Mouse (Mus musculus) embryonic facial prominence, embryonic 13.5 days (tissue): ENCODE measurements around the gene Ppdpf. TPM values are rescaled to one million over a fixed set of nuclear protein-coding genes. Genes with fewer than 3 reads are reported as not detected.

Source experiments
- polyA plus RNA-seq: library from polyadenylated mRNA; unstranded; fragments of >200 nt; fragmentation: Nextera tagmentation; extraction: Ambion mirVana; gene quantifications from 2 replicates; pipeline ENCODE4 v1.2.1, GENCODE M21; 2015

The Ppdpf gene
- polyA plus RNA-seq, 1 experiment from 2014 or later = 423 TPM

Other genes with a start within 250 kb of the Ppdpf start
- 6.9 and 7.3 TPM in 2 replicates for gene Nkain4, start 232.5 kb upstream of the Ppdpf start, polyA plus RNA-seq
- 128 and 132 TPM in 2 replicates for gene Arfgap1, start 220.0 kb upstream of the Ppdpf start, polyA plus RNA-seq
- 0.84 and 0.93 TPM in 2 replicates for gene Col20a1, start 200.7 kb upstream of the Ppdpf start, polyA plus RNA-seq
- 0.73 and 1.8 TPM in 2 replicates for gene Chrna4, start 143.7 kb upstream of the Ppdpf start, polyA plus RNA-seq
- 0.59 and 0.63 TPM in 2 replicates for gene Kcnq2, start 51.9 kb upstream of the Ppdpf start, polyA plus RNA-seq
- 0.20 TPM in 1 of 2 replicates, not detected in the other for gene Eef1a2, start 30.2 kb upstream of the Ppdpf start, polyA plus RNA-seq
- 0.07 TPM in 1 of 2 replicates, not detected in the other for gene Ptk6, start 15.5 kb downstream of the Ppdpf start, polyA plus RNA-seq
- 0.14 TPM in 1 of 2 replicates, not detected in the other for gene Srms, start 25.9 kb downstream of the Ppdpf start, polyA plus RNA-seq
- not detected in 2 replicates for gene Fndc11, start 32.8 kb downstream of the Ppdpf start, polyA plus RNA-seq
- gene Helz2, start 54.8 kb downstream of the Ppdpf start, polyA plus RNA-seq = 0.51 and 0.78 TPM in 2 replicates
- 15.9 and 16.9 TPM in 2 replicates for gene Gmeb2, start 100.8 kb downstream of the Ppdpf start, polyA plus RNA-seq
- 14.9 and 17.1 TPM in 2 replicates for gene Stmn3, start 127.3 kb downstream of the Ppdpf start, polyA plus RNA-seq
- 42.7 and 48.9 TPM in 2 replicates for gene Rtel1, start 132.5 kb downstream of the Ppdpf start, polyA plus RNA-seq
- 48.4 and 50.7 TPM in 2 replicates for gene Zgpat, start 177.7 kb downstream of the Ppdpf start, polyA plus RNA-seq
- gene Arfrp1, start 178.2 kb downstream of the Ppdpf start, polyA plus RNA-seq = 75.2 and 76.1 TPM in 2 replicates
- gene Lime1, start 192.8 kb downstream of the Ppdpf start, polyA plus RNA-seq = 29.6 and 31.7 TPM in 2 replicates